Mouse (Mus musculus) bone marrow, adult 2 months (tissue): ENCODE data around the gene Arhgef16. TPM values are rescaled to one million over a fixed set of nuclear protein-coding genes. Genes with fewer than 3 reads are reported as not detected.
A peak's percentile ranks its signal among the peaks of the same experiment; 100 is the strongest.

Experiments used
- H3K27ac ChIP-seq: fragments of 200-500 bp; 2 replicates; pipeline ENCODE4 v1.5.1; 2012; ENCODE audit warnings: low read depth, mild to moderate bottlenecking, control low read depth, inconsistent platforms, low read length; ENCODE audit not compliant: control insufficient read depth, poor library complexity, insufficient read depth
- H3K4me1 ChIP-seq: fragments of 200-500 bp; 2 replicates; pipeline ENCODE4 v1.6.1; 2011; ENCODE audit warnings: low read length; ENCODE audit not compliant: control insufficient read depth, insufficient read depth
- H3K4me3 ChIP-seq: fragments of 200-500 bp; replicated peaks from 2 replicates; pipeline ENCODE3; 2011; ENCODE audit warnings: mild to moderate bottlenecking, low read depth, low read length, control low read depth; ENCODE audit not compliant: control insufficient read depth
- CTCF ChIP-seq: fragments of 200-500 bp; IDR thresholded peaks from 2 replicates; pipeline ENCODE4 v1.5.1; 2011; ENCODE audit warnings: low read length, control low read depth; ENCODE audit not compliant: control insufficient read depth, insufficient read depth
- POLR2A ChIP-seq: fragments of 200-500 bp; IDR thresholded peaks from 2 replicates; pipeline ENCODE4 v1.6.1; 2011; ENCODE audit warnings: low read depth, mild to moderate bottlenecking, control low read depth, low read length, borderline replicate concordance; ENCODE audit not compliant: control insufficient read depth
- WGBS: fragments of 180-500 bp; shearing (Covaris S2); methylation state at CpG from one replicate; pipeline ENCODE4 v1.1.7; 2018; 5-methylcytosine and 5-hydroxymethylcytosine counted together
- polyA plus RNA-seq: library from polyadenylated mRNA; stranded (reverse); fragments of >200 nt; gene quantifications from 2 replicates; pipeline ENCODE4 v1.2.4, GENCODE M21; 2011; ENCODE audit warnings: low replicate concordance; ENCODE audit not compliant: missing spikeins, insufficient read depth, insufficient read length

Arhgef16 gene
- polyA plus RNA-seq, 1 experiment = 1.7 TPM

- Histone ChIP-seq H3K4me1 (no peaks in the 10 kb centered on the region), H3K27ac (no peak overlapping the region), H3K4me3 (no peak overlapping the region)
- WGBS = 11% methylated on average over 19 of the region's 19 CpGs
- no peak for TF ChIP-seq POLR2A
- TF ChIP-seq CTCF = peak; percentile 95
These were observed 55.1 kb downstream of the Arhgef16 start for GRCm38 (mm10) chr4:154246115-154247040.

- Histone ChIP-seq H3K27ac (no peak overlapping the region), H3K4me3 (no peak overlapping the region), H3K4me1 (no peaks in the 10 kb centered on the region)
- WGBS = 63% methylated on average over 7 of the region's 7 CpGs
- no peak for TF ChIP-seq CTCF
- no peak for TF ChIP-seq POLR2A
These were observed 56.1 kb downstream of the Arhgef16 start for GRCm38 (mm10) chr4:154245342-154245741.

GRCm38 (mm10) chr4:154240608-154241007, 60.9 kb downstream of the Arhgef16 start:
- H3K27ac ChIP-seq = no peak overlapping the region
- no peak overlapping the region for H3K4me3 ChIP-seq
- TF ChIP-seq CTCF = no peak
- 66% methylated on average over 11 of the region's 11 CpGs for WGBS
- H3K4me1 ChIP-seq = no peaks in the 10 kb centered on the region

GRCm38 (mm10) chr4:154239199-154239598, 62.3 kb downstream of the Arhgef16 start:
- TF ChIP-seq POLR2A (no peak), CTCF (no peak)
- Histone ChIP-seq H3K4me1 (no peaks in the 10 kb centered on the region), H3K27ac (no peak overlapping the region), H3K4me3 (no peak overlapping the region)
- WGBS = 84% methylated on average over 8 of the region's 8 CpGs

- TF ChIP-seq CTCF = no peak
- no peak overlapping the region for H3K27ac ChIP-seq
- H3K4me3 ChIP-seq = no peak overlapping the region
- no peaks in the 10 kb centered on the region for H3K4me1 ChIP-seq
- 36% methylated on average over 9 of the region's 9 CpGs for WGBS
These were observed 64.2 kb downstream of the Arhgef16 start for GRCm38 (mm10) chr4:154237306-154237705.

GRCm38 (mm10) chr4:154236893-154237292, 64.6 kb downstream of the Arhgef16 start:
- Histone ChIP-seq H3K4me3 (no peak overlapping the region), H3K4me1 (no peaks in the 10 kb centered on the region), H3K27ac (no peak overlapping the region)
- WGBS = 50% methylated on average over 10 of the region's 10 CpGs
- TF ChIP-seq POLR2A (no peak), CTCF (no peak)

GRCm38 (mm10) chr4:154236001-154236400, 65.5 kb downstream of the Arhgef16 start:
- WGBS = 68% methylated on average over 3 of the region's 3 CpGs
- TF ChIP-seq POLR2A = no peak
- no peak for TF ChIP-seq CTCF
- Histone ChIP-seq H3K4me3 (no peak overlapping the region), H3K27ac (no peak overlapping the region), H3K4me1 (no peaks in the 10 kb centered on the region)

GRCm38 (mm10) chr4:154232295-154232694, 69.2 kb downstream of the Arhgef16 start:
- Histone ChIP-seq H3K27ac (no peak overlapping the region), H3K4me1 (no peaks in the 10 kb centered on the region), H3K4me3 (no peak overlapping the region)
- no peak for TF ChIP-seq POLR2A
- TF ChIP-seq CTCF = no peak
- WGBS = 80% methylated on average over 4 of the region's 4 CpGs
